Mouse (Mus musculus) kidney, embryonic 15.5 days (tissue): Measurements from ENCODE around the gene Urod. TPM values are rescaled to one million over a fixed set of nuclear protein-coding genes. Genes with fewer than 3 reads are reported as not detected.

ENCODE experiments used
- ATAC-seq: fragments of 200-750 bp; cut with Nextera tagmentation; replicated peaks from 2 replicates; pipeline ENCODE4 v1.8.0; 2017; ENCODE audit warnings: moderate TSS enrichment; ENCODE audit not compliant: low FRiP score
- H3K27ac ChIP-seq: fragments of 300-500 bp; sonication (generic); 2 replicates; pipeline ENCODE4 v1.5.1; 2015; ENCODE audit warnings: mild to moderate bottlenecking, inconsistent platforms
- H3K27me3 ChIP-seq: fragments of 300-500 bp; sonication (generic); 2 replicates; pipeline ENCODE4 v1.6.1; 2015; ENCODE audit warnings: inconsistent platforms
- H3K36me3 ChIP-seq: fragments of 300-500 bp; sonication (generic); 2 replicates; pipeline ENCODE4 v1.6.1; 2015; ENCODE audit warnings: inconsistent platforms
- H3K4me1 ChIP-seq: fragments of 300-500 bp; sonication (generic); 2 replicates; pipeline ENCODE4 v1.6.1; 2015; ENCODE audit warnings: inconsistent platforms
- H3K4me2 ChIP-seq: fragments of 300-500 bp; sonication (generic); 2 replicates; pipeline ENCODE4 v1.6.1; 2015; ENCODE audit warnings: moderate library complexity, mild to moderate bottlenecking, inconsistent platforms
- H3K4me3 ChIP-seq: fragments of 300-500 bp; sonication (generic); replicated peaks from 2 replicates; pipeline ENCODE4 v1.5.1; 2015; ENCODE audit warnings: mild to moderate bottlenecking, inconsistent platforms
- H3K9ac ChIP-seq: fragments of 300-500 bp; sonication (generic); 2 replicates; pipeline ENCODE4 v1.6.1; 2015; ENCODE audit warnings: mild to moderate bottlenecking, inconsistent platforms
- H3K9me3 ChIP-seq: fragments of 300-500 bp; sonication (generic); replicated peaks from 2 replicates; pipeline ENCODE4 v1.6.1; 2016; ENCODE audit warnings: inconsistent platforms
- WGBS: fragments of 180-500 bp; shearing (Covaris S2); methylation state at CpG from one replicate; pipeline ENCODE4 v1.1.7; 2015; ENCODE audit warnings: mixed read lengths; 5-methylcytosine and 5-hydroxymethylcytosine counted together
- polyA plus RNA-seq: library from polyadenylated mRNA; unstranded; fragments of >200 nt; fragmentation: Nextera tagmentation; extraction: Ambion mirVana; gene quantifications from 2 replicates; pipeline ENCODE4 v1.2.1, GENCODE M21; 2015

Gene Urod
- polyA plus RNA-seq, 1 experiment from 2014 or later: 111 TPM

- no peaks in the 10 kb centered on the region for H3K4me1 ChIP-seq
- H3K27ac ChIP-seq: no peak overlapping the region
- H3K4me3 ChIP-seq: no peak overlapping the region
- H3K36me3 ChIP-seq: peaks cover 28% of the 10 kb centered on the region
- H3K9me3 ChIP-seq: no peaks in the 10 kb centered on the region
- no peak overlapping the region for H3K4me2 ChIP-seq
- H3K27me3 ChIP-seq: no peaks in the 10 kb centered on the region
- ATAC-seq: no peak
- 81% methylated on average over 5 of the region's 5 CpGs for WGBS
- no peak overlapping the region for H3K9ac ChIP-seq
Measured at GRCm38 (mm10) chr4:116987122-116987456, 7.1 kb downstream of the Urod start.

- no peak overlapping the region for H3K4me2 ChIP-seq
- H3K4me3 ChIP-seq: no peak overlapping the region
- 70% methylated on average over 17 of the region's 17 CpGs for whole genome bisulfite sequencing
- no peaks in the 10 kb centered on the region for H3K9me3 ChIP-seq
- peak; percentile 79 for ATAC-seq
- H3K9ac ChIP-seq: no peak overlapping the region
- no peak overlapping the region for H3K27ac ChIP-seq
- peaks cover 28% of the 10 kb centered on the region for H3K36me3 ChIP-seq
- H3K27me3 ChIP-seq: no peaks in the 10 kb centered on the region
- H3K4me1 ChIP-seq: no peaks in the 10 kb centered on the region
Measured at GRCm38 (mm10) chr4:116986400-116987121, 7.7 kb downstream of the Urod start.

- WGBS: 95% methylated on average over 7 of the region's 7 CpGs
- ATAC-seq: no peak
- Histone ChIP-seq H3K4me3 (no peak overlapping the region), H3K4me2 (no peak overlapping the region), H3K9me3 (no peaks in the 10 kb centered on the region), H3K4me1 (no peaks in the 10 kb centered on the region), H3K36me3 (peaks cover 24% of the 10 kb centered on the region), H3K27me3 (no peaks in the 10 kb centered on the region), H3K27ac (no peak overlapping the region), H3K9ac (no peak overlapping the region)
Measured at GRCm38 (mm10) chr4:116985681-116986080, 8.5 kb downstream of the Urod start.

GRCm38 (mm10) chr4:116976503-116976902 is 17.7 kb downstream of the Urod start:
- H3K4me2 ChIP-seq: no peak overlapping the region
- no peaks in the 10 kb centered on the region for H3K9me3 ChIP-seq
- ATAC-seq: no peak
- H3K36me3 ChIP-seq: peaks cover 6% of the 10 kb centered on the region; the same call in 1 of the 2 replicates
- no peaks in the 10 kb centered on the region for H3K4me1 ChIP-seq
- H3K27me3 ChIP-seq: no peaks in the 10 kb centered on the region
- WGBS: 59% methylated on average over 2 of the region's 2 CpGs
- H3K27ac ChIP-seq: no peak overlapping the region
- no peak overlapping the region for H3K9ac ChIP-seq
- H3K4me3 ChIP-seq: no peak overlapping the region

- Histone ChIP-seq H3K36me3 (no peaks in the 10 kb centered on the region), H3K4me2 (no peak overlapping the region), H3K9me3 (no peaks in the 10 kb centered on the region), H3K9ac (no peak overlapping the region), H3K27ac (no peak overlapping the region), H3K4me1 (no peaks in the 10 kb centered on the region), H3K27me3 (no peaks in the 10 kb centered on the region), H3K4me3 (no peak overlapping the region)
- no peak for ATAC-seq
- 81% methylated on average over 7 of the region's 7 CpGs for WGBS
Measured at GRCm38 (mm10) chr4:116954951-116955350, 39.3 kb downstream of the Urod start.

DNA sequence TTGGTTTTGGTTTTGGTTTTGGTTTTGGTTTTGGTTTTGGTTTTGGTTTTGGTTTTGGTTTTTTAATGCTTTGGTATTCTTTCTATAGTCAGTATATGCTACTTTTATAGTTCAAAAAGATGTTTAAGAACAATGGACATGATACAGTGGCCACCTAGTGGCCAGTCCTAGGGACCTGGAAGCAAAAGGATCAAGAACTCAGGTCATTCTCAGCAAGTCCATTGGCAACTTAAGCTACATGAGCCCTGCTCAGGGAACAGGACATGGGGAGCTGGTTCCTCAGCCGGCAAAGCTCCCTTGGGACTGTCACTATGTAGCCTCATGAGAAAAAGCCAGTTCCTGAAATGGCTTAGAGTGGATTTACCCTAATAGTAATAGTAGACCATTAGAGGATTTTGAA is 42.6 kb downstream of the Urod start:
- Histone ChIP-seq H3K27ac (no peak overlapping the region), H3K4me1 (no peaks in the 10 kb centered on the region), H3K4me2 (no peak overlapping the region), H3K36me3 (no peaks in the 10 kb centered on the region), H3K27me3 (no peaks in the 10 kb centered on the region), H3K9ac (no peak overlapping the region), H3K9me3 (no peaks in the 10 kb centered on the region), H3K4me3 (no peak overlapping the region)
- 36% methylated on average over 1 of the region's 1 CpGs for WGBS
- no peak for ATAC-seq

- Histone ChIP-seq H3K9ac (no peak overlapping the region), H3K4me2 (no peak overlapping the region), H3K27ac (no peak overlapping the region), H3K36me3 (no peaks in the 10 kb centered on the region), H3K27me3 (no peaks in the 10 kb centered on the region), H3K4me3 (no peak overlapping the region), H3K9me3 (no peaks in the 10 kb centered on the region), H3K4me1 (no peaks in the 10 kb centered on the region)
- ATAC-seq: no peak
- WGBS: 54% methylated on average over 5 of the region's 5 CpGs
Measured at GRCm38 (mm10) chr4:116944055-116944454, 50.2 kb downstream of the Urod start.

DNA sequence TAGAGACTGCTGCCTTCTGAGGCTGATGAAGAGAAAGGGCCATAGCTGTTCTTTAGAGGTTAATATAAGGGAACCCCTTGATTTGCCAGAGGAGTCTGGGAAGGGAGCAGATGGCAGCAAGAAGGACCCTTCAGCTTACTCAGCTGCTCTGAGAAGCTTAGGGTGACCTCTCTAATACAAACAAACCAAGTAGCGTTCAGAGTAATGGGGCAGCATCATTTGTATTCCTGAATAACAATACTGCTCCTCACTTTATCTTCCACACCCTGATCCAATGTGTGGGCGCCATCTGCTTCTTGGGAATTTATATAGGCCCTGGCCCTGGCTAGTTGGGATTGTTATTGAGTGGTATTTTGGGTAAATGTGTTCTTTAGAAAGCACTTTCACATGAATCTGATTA is 51.5 kb downstream of the Urod start:
- Histone ChIP-seq H3K4me3 (no peak overlapping the region), H3K4me2 (no peak overlapping the region), H3K9ac (no peak overlapping the region), H3K9me3 (no peaks in the 10 kb centered on the region), H3K27ac (no peak overlapping the region), H3K4me1 (no peaks in the 10 kb centered on the region), H3K36me3 (no peaks in the 10 kb centered on the region), H3K27me3 (no peaks in the 10 kb centered on the region)
- 67% methylated on average over 2 of the region's 2 CpGs for WGBS
- ATAC-seq: no peak

Other genes with a start within 250 kb of the Urod start
- 38.1 and 39.8 TPM in 2 replicates for gene Toe1, start 186.8 kb downstream of the Urod start, polyA plus RNA-seq
- 18.9 and 19.1 TPM in 2 replicates for gene Mutyh, start 186.7 kb downstream of the Urod start, polyA plus RNA-seq
- gene Hpdl, start 172.7 kb downstream of the Urod start, polyA plus RNA-seq: 1.1 and 1.6 TPM in 2 replicates
- gene Zswim5, start 117.0 kb downstream of the Urod start, polyA plus RNA-seq: 1.7 TPM in 2 replicates
- gene Hectd3, start 904 bp upstream of the Urod start, polyA plus RNA-seq: 9.0 and 10.2 TPM in 2 replicates
- 44.6 and 49.6 TPM in 2 replicates for gene Eif2b3, start 25.0 kb upstream of the Urod start, polyA plus RNA-seq
- gene Ptch2, start 101.7 kb upstream of the Urod start, polyA plus RNA-seq: 7.6 and 10.2 TPM in 2 replicates
- gene Btbd19, start 131.3 kb upstream of the Urod start, polyA plus RNA-seq: 5.2 and 6.6 TPM in 2 replicates
- not detected in 2 replicates for gene Tctex1d4, start 132.4 kb upstream of the Urod start, polyA plus RNA-seq
- gene Plk3, start 139.6 kb upstream of the Urod start, polyA plus RNA-seq: 2.9 and 3.5 TPM in 2 replicates
- 1,027 and 1,077 TPM in 2 replicates for gene Rps8, start 161.8 kb upstream of the Urod start, polyA plus RNA-seq
- 75.6 and 76.0 TPM in 2 replicates for gene Kif2c, start 188.2 kb upstream of the Urod start, polyA plus RNA-seq